Mouse (Mus musculus) megakaryocyte progenitor cell, adult 5-6 weeks (primary cell): ENCODE measurements around the gene Prdm10. TPM values are rescaled to one million over a fixed set of nuclear protein-coding genes. Genes with fewer than 3 reads are reported as not detected.

Experiments used
- ATAC-seq: replicated peaks from 2 replicates; pipeline ENCODE4 v1.8.0; 2016; ENCODE audit warnings: mild to moderate bottlenecking, moderate TSS enrichment, inconsistent platforms; ENCODE audit not compliant: poor library complexity
- total RNA-seq, 2 experiments: library from RNA; stranded (forward) in 1 of 2; stranded (reverse) in 1 of 2; fragments of 157-497, 149-512 nt in 1 of 2; fragments of 200-1000 nt in 1 of 2; gene quantifications; 2 replicates each; pipeline versions ENCODE4 v1.2.3 to v1.2.4; 2015 to 2017

Prdm10 gene
- total RNA-seq (2015), result 8.9 and 11.7 TPM in 2 replicates
- total RNA-seq (2017), result 9.2 and 10.6 TPM in 2 replicates

DNA sequence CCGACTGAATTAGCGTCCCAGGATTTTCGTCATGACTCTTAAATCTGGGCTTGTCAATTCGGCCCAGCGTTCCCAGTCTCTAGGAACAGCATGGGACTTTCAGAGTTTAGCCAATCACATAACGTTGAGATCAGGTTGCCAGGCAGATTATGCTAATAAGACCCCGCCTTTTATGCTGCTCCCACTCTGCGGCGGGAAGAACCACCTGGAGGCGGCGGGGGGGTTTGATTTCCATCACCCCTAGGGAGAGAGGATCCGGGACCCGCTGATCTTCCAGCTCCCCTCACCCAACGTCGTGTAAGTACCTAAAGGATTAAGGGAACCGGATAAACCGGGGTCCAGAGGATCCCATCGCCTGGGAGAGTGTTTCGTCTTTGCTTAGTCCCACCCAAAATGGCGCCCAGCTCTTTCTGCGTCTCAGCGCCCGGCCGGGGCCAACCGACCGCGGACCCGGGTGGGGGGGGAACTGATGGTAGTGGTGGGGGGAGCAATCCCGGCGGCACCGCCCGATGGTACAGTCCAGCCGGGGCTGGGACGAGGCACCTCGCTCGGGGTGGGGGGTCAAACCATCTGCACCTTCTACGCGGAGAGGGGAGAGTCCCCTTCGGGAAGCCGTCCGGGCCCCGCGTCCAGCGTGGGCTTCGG, at the start of gene Prdm10:
Prdm10 (plus strand) TSS at position 173 of the 645 bp plus-strand sequence.
- peak; percentile 73 for ATAC-seq

GRCm38 (mm10) chr9:31235030-31235429, 45.3 kb upstream of the Prdm10 start:
- 0 out of 2 replicates have a peak, but pooled peaks have one; percentile 20 for ATAC-seq

GRCm38 (mm10) chr9:31235489-31235888, 44.8 kb upstream of the Prdm10 start:
- no peak for ATAC-seq

DNA sequence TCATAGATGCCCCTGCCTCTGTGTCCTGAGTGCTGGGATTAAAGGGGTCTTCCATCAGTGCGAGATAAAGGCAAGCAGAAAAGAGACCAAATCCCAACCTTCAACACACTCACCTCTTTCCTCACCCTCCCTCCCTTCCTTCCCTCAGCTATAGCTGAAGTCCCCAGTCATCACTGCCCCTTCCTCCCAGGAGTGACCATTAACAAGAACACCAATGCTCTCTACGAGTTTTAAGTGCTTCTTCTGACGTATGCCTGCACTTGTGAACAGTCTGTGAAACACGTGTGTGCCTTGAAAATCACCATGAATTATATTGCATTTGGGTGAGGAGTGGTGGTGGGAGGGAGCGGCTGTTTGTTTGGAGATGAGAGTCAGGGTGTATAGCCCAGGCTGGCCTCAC, 44.3 kb upstream of the Prdm10 start:
- ATAC-seq, result no peak

DNA sequence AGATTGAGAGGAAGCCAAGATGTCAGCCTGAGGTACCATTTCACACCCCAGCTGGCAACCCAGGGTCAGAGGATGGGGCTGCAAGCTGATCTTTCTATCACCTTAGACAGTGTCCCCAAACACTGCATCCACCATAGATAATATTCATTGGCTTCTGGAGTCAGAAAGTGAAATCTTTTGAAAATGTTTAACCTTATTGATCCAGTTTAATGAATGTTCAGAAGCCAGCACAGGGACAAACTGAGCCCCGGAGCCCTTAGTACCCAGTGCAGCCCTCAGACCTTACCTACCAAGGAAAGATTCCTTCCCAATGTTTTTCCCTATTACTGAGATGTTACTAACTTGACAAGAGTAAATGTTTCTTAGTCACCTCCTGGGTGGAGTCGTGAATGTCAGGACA, 41.8 kb upstream of the Prdm10 start:
- no peak for ATAC-seq

GRCm38 (mm10) chr9:31239551-31239950, 40.8 kb upstream of the Prdm10 start:
- ATAC-seq, result no peak

GRCm38 (mm10) chr9:31240522-31241207, 39.7 kb upstream of the Prdm10 start:
- ATAC-seq, result no peak

DNA sequence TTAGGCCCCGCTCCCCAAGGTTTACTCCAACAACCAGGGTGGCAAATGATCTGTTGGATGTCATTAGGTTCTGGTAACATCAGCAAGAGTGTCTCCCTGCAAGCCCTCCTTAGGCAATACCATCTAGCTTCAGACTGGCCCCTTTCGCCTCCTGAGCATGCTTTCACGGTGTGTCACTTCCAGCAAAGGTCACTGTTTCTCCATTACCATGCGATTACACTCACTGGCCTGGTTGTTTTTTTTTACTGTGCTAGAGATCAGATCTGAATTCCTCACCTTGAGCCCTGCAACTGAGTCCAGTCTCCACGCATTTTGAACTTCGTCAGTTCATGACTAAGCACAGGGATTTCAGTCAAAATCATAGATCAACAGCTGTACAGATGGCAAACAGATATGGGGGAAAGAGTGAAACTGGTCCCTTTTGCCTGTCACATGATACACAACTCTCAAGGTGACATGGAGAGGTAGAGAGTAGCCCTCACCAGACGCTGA, 39.1 kb upstream of the Prdm10 start:
- ATAC-seq, result no peak

GRCm38 (mm10) chr9:31243306-31243938, 36.9 kb upstream of the Prdm10 start:
- peak; percentile 81 for ATAC-seq

GRCm38 (mm10) chr9:31243939-31244333, 36.4 kb upstream of the Prdm10 start:
- ATAC-seq, result peak; percentile 52

GRCm38 (mm10) chr9:31245006-31245405, 35.3 kb upstream of the Prdm10 start:
- ATAC-seq, result no peak

DNA sequence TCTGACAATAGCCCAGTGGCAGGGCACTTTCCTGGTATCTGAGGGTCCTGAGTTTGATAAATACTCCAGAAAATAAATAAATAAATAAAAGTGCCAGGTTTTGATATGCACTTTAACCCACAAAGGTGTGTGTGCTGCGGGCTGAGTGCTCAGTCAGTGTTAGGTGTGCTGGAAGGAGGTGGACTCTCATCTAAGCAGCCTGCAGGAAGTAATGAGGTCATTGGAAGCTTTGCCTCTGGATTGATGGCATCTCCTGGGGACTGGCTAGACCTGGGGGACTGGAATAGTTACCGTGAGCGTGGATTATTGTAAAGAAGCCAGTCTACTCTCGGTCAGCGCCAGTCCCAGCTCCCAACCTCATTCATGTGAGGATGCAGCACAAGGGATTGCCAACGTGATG, 33.9 kb upstream of the Prdm10 start:
- no peak for ATAC-seq

DNA sequence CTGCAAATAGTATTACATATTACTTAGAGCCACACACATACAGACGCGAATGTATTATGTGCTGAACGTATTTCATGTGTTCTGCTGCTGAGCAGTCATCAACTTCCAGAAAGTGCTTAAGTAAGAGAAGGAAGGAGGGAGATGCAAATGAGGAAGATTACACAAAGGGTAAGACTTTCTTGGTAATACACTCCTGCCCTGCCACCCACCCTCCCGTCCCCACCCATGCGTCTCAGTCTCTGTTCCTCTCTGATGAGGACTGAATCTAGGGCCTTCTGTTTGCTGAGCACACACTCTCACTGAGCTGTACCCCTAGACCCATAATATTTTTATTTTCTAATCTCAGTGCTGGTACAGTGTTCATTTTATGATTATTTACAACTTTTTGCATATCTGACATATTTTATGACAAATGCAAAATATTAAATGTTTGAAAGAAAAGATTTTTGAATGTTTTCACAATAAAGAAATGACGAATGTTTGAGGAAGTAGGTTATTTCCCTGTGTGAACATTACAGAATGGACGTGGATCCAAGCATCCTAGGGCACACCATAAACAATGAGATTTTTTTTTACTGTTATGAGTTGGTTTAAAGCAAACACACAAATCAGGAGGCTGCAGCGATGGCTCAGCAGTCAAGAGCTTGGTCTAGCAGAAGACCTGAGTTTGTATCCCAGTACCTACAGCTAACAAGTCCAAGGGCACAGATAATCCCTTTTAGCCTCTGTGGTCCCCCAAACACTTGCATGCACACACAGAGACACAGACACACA, 32.7 kb upstream of the Prdm10 start:
- peak; percentile 57 for ATAC-seq

DNA sequence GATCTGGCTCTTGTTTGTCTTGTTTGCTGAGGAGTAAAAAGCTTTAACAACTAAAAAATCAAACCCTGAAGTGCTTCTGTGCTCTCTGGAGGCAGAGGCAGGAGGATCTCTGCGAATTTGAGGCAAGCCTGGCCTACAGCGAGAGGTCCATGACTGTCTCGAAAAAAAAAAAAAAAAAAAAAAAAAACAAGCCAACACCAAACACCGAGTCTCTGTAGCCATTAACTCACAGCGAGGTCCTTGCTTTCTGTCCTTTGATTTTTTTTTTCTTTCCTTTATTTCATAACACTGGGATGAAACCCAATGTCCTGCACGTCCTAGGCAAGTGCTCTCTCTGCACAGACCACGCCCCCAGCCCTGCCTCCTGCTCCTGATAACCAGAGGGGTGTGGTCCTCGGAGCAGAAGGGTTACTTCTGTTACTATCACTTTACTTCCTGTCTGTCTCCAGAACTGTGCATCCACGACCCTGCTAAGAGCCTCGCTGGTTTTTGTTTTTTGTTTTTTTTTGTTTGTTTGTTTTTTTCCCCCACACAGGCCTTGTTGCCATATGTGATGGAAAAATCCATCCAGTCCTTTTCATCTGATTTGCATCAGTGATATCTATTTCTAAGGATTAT, 28.0 kb upstream of the Prdm10 start:
- ATAC-seq, result peak; percentile 74

DNA sequence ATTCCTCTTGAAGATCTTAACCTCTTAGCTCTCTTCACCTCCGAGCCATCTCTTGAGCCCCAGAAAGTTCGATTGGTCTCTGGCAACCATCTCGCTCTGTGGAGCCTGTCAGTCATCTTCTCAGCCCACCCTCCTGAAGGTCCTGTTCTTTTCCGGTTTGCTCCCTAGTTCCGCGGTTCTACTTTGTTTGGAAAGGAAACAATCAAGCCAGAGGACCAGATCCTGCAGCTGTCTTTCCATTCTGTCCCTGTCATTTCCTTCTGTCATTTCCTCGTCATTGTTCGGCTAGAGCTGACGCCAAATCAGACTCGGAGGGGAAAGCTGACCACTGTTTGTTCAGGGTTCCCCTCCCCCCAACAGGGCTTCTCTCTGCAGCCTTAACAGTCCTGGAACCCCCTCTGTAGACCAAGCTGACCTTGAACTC, 27.0 kb upstream of the Prdm10 start:
- peak; percentile 19 for ATAC-seq

DNA sequence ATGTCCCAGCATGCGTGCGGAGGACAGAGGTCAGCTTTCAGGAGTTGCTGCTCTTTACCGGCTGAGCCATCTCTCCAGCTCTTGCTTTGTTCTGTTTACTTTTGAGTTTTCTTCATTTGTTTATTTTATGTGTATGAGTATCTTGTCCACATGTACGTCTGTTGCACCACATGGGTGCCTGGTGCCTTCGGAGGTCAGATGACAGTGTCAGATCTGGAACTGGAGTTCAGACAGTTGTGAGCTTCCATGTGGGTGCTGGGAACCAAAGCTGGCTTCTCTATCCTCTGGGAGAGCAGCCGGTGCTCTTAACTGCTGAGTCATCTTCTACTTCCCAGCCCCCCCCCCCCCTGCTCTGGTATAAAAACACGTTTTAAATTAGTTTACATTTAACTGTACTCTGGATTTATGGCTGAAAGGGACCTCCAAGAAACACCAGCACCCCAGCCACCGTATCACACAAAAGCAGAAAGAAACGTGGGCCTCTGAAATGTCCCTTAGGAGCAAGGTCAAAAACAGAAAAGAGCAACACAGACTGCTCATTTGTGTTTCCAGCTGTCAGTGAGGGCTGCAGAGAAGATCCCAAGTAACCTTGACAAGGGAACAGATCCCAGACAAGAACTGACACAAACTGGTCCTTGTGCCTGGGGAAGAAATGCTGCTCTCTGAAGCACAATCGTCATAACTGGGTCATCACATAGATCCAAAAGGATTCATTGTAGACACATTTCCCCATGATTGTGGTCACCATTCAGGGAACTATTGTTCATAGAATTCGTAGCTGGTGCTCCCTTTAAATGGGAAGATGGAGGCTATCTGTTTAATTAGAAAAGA, 26.3 kb upstream of the Prdm10 start:
- ATAC-seq, result no peak; the same call in 1 of the 2 replicates

- ATAC-seq, result peak; percentile 80
Observed at GRCm38 (mm10) chr9:31254697-31255004, 25.7 kb upstream of the Prdm10 start.

GRCm38 (mm10) chr9:31255953-31256352, 24.4 kb upstream of the Prdm10 start:
- no peak for ATAC-seq

DNA sequence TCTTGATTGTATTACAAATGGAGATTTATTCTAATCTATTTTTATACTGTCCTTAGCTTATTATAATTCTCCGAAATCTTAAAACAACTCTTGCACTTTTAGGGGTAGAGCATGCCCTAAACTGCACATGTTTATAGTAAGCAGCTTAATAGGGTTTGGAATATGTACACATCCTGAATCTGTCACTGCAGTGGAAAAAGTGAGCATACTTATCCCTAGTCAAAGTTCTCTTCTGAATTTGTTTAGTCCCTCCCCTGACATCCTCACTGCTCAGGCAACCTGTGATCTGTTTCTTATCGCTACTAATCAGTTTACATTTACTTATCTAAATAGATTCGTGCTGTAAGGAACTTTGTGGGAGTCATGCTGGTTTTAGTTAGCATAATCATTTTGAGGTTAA, 22.1 kb upstream of the Prdm10 start:
- no peak for ATAC-seq

DNA sequence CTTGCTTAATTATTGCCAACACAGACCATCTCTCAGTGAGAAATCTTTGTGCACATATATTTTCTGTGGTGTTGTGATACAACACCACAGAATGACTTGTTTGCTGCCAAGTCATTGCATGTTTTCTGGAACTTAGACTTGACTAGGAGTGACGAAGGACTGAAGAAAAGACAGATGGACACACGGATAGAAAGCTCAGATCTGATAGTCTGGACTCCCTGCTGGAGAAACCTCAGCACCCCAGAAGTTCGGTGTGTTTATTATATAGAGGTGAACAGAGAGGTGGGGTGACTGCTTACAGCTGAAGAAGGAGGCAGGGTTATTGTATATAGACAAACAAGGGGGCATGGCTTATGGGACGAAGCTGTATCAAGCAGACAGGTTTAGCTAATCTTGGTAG, 20.1 kb upstream of the Prdm10 start:
- peak; percentile 38 for ATAC-seq
